Mouse (Mus musculus) liver, embryonic 16.5 days (tissue): ENCODE measurements around the gene Gmcl1. TPM values are rescaled to one million over a fixed set of nuclear protein-coding genes. Genes with fewer than 3 reads are reported as not detected.

ENCODE experiments used
- ATAC-seq: fragments of 200-750 bp; cut with Nextera tagmentation; 2 replicates; pipeline ENCODE4 v1.8.0; 2017; ENCODE audit warnings: low read depth, mild to moderate bottlenecking, moderate number of reproducible peaks, moderate library complexity
- H3K27ac ChIP-seq: fragments of 300-500 bp; sonication (generic); 2 replicates; pipeline ENCODE4 v1.5.1; 2014; ENCODE audit warnings: mild to moderate bottlenecking, low read length
- H3K27me3 ChIP-seq: fragments of 300-500 bp; sonication (generic); 2 replicates; pipeline ENCODE4 v1.6.1; 2014; ENCODE audit warnings: low read depth, low read length, mixed read lengths; ENCODE audit not compliant: control insufficient read depth, insufficient read depth
- H3K36me3 ChIP-seq: fragments of 300-500 bp; sonication (generic); 2 replicates; pipeline ENCODE4 v1.6.1; 2014; ENCODE audit warnings: mild to moderate bottlenecking; ENCODE audit not compliant: control insufficient read depth, insufficient read depth
- H3K4me1 ChIP-seq: fragments of 300-500 bp; sonication (generic); 2 replicates; pipeline ENCODE4 v1.6.1; 2014; ENCODE audit warnings: low read depth, low read length, mixed read lengths; ENCODE audit not compliant: control insufficient read depth
- H3K4me2 ChIP-seq: fragments of 300-500 bp; sonication (generic); 2 replicates; pipeline ENCODE4 v1.6.1; 2014; ENCODE audit warnings: low read depth, low read length, mixed read lengths
- H3K4me3 ChIP-seq: fragments of 300-500 bp; sonication (generic); 2 replicates; pipeline ENCODE4 v1.5.1; 2014; ENCODE audit warnings: low read depth, mild to moderate bottlenecking, low read length
- H3K9ac ChIP-seq: fragments of 300-500 bp; sonication (generic); 2 replicates; pipeline ENCODE4 v1.6.1; 2014; ENCODE audit warnings: low read depth, low read length
- H3K9me3 ChIP-seq: fragments of 300-500 bp; sonication (generic); replicated peaks from 2 replicates; pipeline ENCODE4 v1.6.1; 2016; ENCODE audit warnings: low read length; ENCODE audit not compliant: control insufficient read depth
- WGBS: fragments of 180-500 bp; shearing (Covaris S2); extraction: QIAGEN DNeasy Blood & Tissue Kit; methylation state at CpG from one replicate; pipeline ENCODE4 v1.1.7; 2014; ENCODE audit not compliant: insufficient replicate concordance; 5-methylcytosine and 5-hydroxymethylcytosine counted together
- polyA plus RNA-seq: library from polyadenylated mRNA; unstranded; fragments of >200 nt; fragmentation: Nextera tagmentation; extraction: Ambion mirVana; gene quantifications from 2 replicates; pipeline ENCODE4 v1.2.1, GENCODE M21; 2015

The Gmcl1 gene
- 5.8 and 6.0 TPM in 2 replicates for polyA plus RNA-seq

- Histone ChIP-seq H3K4me1 (peaks cover 17% of the 10 kb centered on the region), H3K4me3 (peak within 1 kb of the TSS; percentile 87), H3K9me3 (no peaks in the 10 kb centered on the region), H3K4me2 (peak within 1 kb of the TSS; percentile 100), H3K9ac (peak within 1 kb of the TSS; percentile 91), H3K36me3 (no peaks in the 10 kb centered on the region), H3K27me3 (no peaks in the 10 kb centered on the region), H3K27ac (peak within 1 kb of the TSS; percentile 90)
- ATAC-seq: peak; percentile 95
- under 1% methylated on average over 59 of the region's 59 CpGs for WGBS
These were observed at the start of gene Gmcl1 for GRCm38 (mm10) chr6:86733183-86733876. TSS of gene Gmcl1 (minus strand) at chr6:86733383.

GRCm38 (mm10) chr6:86782342-86782741 lies 49.2 kb upstream of the Gmcl1 start:
- no peaks in the 10 kb centered on the region for H3K27me3 ChIP-seq
- H3K9me3 ChIP-seq: no peaks in the 10 kb centered on the region
- peak; percentile 75 for ATAC-seq
- H3K36me3 ChIP-seq: no peaks in the 10 kb centered on the region
- H3K4me2 ChIP-seq: no peak overlapping the region
- no peak overlapping the region for H3K27ac ChIP-seq
- no peak overlapping the region for H3K9ac ChIP-seq
- whole genome bisulfite sequencing: 56% methylated on average over 3 of the region's 3 CpGs
- peaks cover 2% of the 10 kb centered on the region; the same call in 1 of the 2 replicates for H3K4me1 ChIP-seq
- H3K4me3 ChIP-seq: no peak overlapping the region

GRCm38 (mm10) chr6:86781361-86781957 lies 48.3 kb upstream of the Gmcl1 start:
- no peak for ATAC-seq
- no peak overlapping the region for H3K27ac ChIP-seq
- H3K4me1 ChIP-seq: peaks cover 2% of the 10 kb centered on the region; the same call in 1 of the 2 replicates
- H3K9ac ChIP-seq: no peak overlapping the region
- WGBS: 41% methylated on average over 2 of the region's 2 CpGs
- no peaks in the 10 kb centered on the region for H3K27me3 ChIP-seq
- no peaks in the 10 kb centered on the region for H3K36me3 ChIP-seq
- H3K9me3 ChIP-seq: no peaks in the 10 kb centered on the region
- no peak overlapping the region for H3K4me2 ChIP-seq
- no peak overlapping the region for H3K4me3 ChIP-seq

- whole genome bisulfite sequencing: 65% methylated on average over 10 of the region's 10 CpGs
These were observed 45.9 kb upstream of the Gmcl1 start for GRCm38 (mm10) chr6:86778910-86779594.

GRCm38 (mm10) chr6:86777181-86777580 lies 44.0 kb upstream of the Gmcl1 start:
- Histone ChIP-seq H3K36me3 (no peaks in the 10 kb centered on the region), H3K4me1 (peaks cover 2% of the 10 kb centered on the region; the same call in 1 of the 2 replicates), H3K27me3 (no peaks in the 10 kb centered on the region), H3K4me3 (no peak overlapping the region), H3K27ac (no peak overlapping the region), H3K9ac (no peak overlapping the region), H3K4me2 (no peak overlapping the region), H3K9me3 (no peaks in the 10 kb centered on the region)
- 37% methylated on average over 3 of the region's 3 CpGs for WGBS
- no peak for ATAC-seq

More at GRCm38 (mm10) chr6:86778910-86779594, 45.9 kb upstream of the Gmcl1 start:
- H3K27me3 ChIP-seq: no peaks in the 10 kb centered on the region
- H3K4me3 ChIP-seq: no peak overlapping the region
- ATAC-seq: no peak
- H3K9ac ChIP-seq: no peak overlapping the region
- no peaks in the 10 kb centered on the region for H3K36me3 ChIP-seq
- H3K9me3 ChIP-seq: no peaks in the 10 kb centered on the region
- H3K27ac ChIP-seq: no peak overlapping the region
- no peak overlapping the region for H3K4me2 ChIP-seq
- peaks cover 2% of the 10 kb centered on the region; the same call in 1 of the 2 replicates for H3K4me1 ChIP-seq

- Histone ChIP-seq H3K27me3 (no peaks in the 10 kb centered on the region), H3K4me1 (peaks cover 2% of the 10 kb centered on the region; the same call in 1 of the 2 replicates), H3K9ac (no peak overlapping the region), H3K36me3 (no peaks in the 10 kb centered on the region), H3K27ac (no peak overlapping the region), H3K4me3 (no peak overlapping the region), H3K9me3 (no peaks in the 10 kb centered on the region), H3K4me2 (no peak overlapping the region)
- WGBS: 60% methylated on average over 4 of the region's 4 CpGs
- ATAC-seq: no peak
These were observed 43.5 kb upstream of the Gmcl1 start for GRCm38 (mm10) chr6:86776706-86777071.

GRCm38 (mm10) chr6:86776001-86776705 lies 43.0 kb upstream of the Gmcl1 start:
- ATAC-seq: no peak
- WGBS: 70% methylated on average over 8 of the region's 8 CpGs

GRCm38 (mm10) chr6:86774937-86775336 lies 41.8 kb upstream of the Gmcl1 start:
- H3K27me3 ChIP-seq: no peaks in the 10 kb centered on the region
- ATAC-seq: no peak
- WGBS: 63% methylated on average over 6 of the region's 6 CpGs
- H3K9ac ChIP-seq: no peak overlapping the region
- no peaks in the 10 kb centered on the region for H3K36me3 ChIP-seq
- H3K4me3 ChIP-seq: no peak overlapping the region
- no peak overlapping the region for H3K27ac ChIP-seq
- H3K9me3 ChIP-seq: no peaks in the 10 kb centered on the region
- no peak overlapping the region for H3K4me2 ChIP-seq
- H3K4me1 ChIP-seq: no peaks in the 10 kb centered on the region

More at GRCm38 (mm10) chr6:86776001-86776705, 43.0 kb upstream of the Gmcl1 start:
- H3K27ac ChIP-seq: no peak overlapping the region
- H3K9me3 ChIP-seq: no peaks in the 10 kb centered on the region
- H3K27me3 ChIP-seq: no peaks in the 10 kb centered on the region
- no peak overlapping the region for H3K4me2 ChIP-seq
- no peaks in the 10 kb centered on the region for H3K4me1 ChIP-seq
- H3K4me3 ChIP-seq: no peak overlapping the region
- no peaks in the 10 kb centered on the region for H3K36me3 ChIP-seq
- no peak overlapping the region for H3K9ac ChIP-seq
